In the genomic region with DNA sequence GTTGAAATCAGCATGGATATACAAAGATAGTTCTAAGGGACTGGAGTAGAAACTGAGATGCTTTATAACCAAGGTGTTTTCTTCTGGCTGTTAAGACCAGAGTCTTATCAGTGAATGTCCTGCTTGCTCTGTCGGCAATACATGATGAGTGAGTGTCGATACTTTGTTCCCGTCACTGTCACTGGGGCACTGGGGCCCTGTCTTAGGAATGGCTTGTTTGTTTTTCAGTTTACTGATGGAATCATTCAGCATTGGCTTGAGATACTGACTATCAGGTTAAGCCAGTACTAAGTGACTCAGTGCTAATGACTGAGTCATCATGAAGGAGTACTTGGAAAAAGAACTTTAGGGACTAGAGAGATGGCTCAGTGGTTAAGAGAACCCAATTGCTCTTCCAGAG, we compare ENCODE assay signal across 19 mouse cellular contexts. TPM values are rescaled to one million over a fixed set of nuclear protein-coding genes. Genes with fewer than 3 reads are reported as not detected.
DNase-seq lines count a peak whose midpoint lies in the region; ATAC-seq and TF ChIP-seq lines count a peak whose summit lies in the region.
"Had no signal": no experiment of that assay in that cellular context is flagged by ENCODE, and none has a peak within 500 bp of the region (broad histone marks: within the 10 kb centered on the region; RNA-seq: fewer than 3 reads in every experiment).

No protein-coding gene starts in this region.

- no peak for TF ChIP-seq CTCF in liver, embryonic 14.5 days (IDR thresholded peaks at IDR 0.05; ENCODE audit: low read depth)

- ATAC-seq in liver, embryonic 14.5 days (ENCODE audit: insufficient read depth): peak; percentile 92
- ATAC-seq: midbrain, embryonic 15.5 days had no signal

- no peaks in the 10 kb centered on the region for H3K27me3 ChIP-seq in liver, embryonic 14.5 days (ENCODE audit: control insufficient read depth, insufficient read depth, low read length)
- H3K27me3 ChIP-seq: midbrain, embryonic 15.5 days; neural tube, embryonic 15.5 days had no signal

- peak overlapping the region; percentile 49 for H3K4me2 ChIP-seq in liver, embryonic 14.5 days (ENCODE audit: low read depth)
- H3K4me2 ChIP-seq: midbrain, embryonic 15.5 days; neural tube, embryonic 15.5 days had no signal

- H3K27ac ChIP-seq in liver, embryonic 14.5 days: peak overlapping the region; percentile 72
- H3K27ac ChIP-seq: kidney, postnatal 0 days; midbrain, embryonic 15.5 days; neural tube, embryonic 15.5 days had no signal

- DNase-seq in urinary bladder, postnatal 14 days (ENCODE audit: low spot score): peak; percentile 4
- no peak for DNase-seq in urinary bladder, postnatal 4 days (ENCODE audit: low spot score in 2 of 2)
- peak; percentile 74 for DNase-seq in c-Kit-positive CD71-positive TER-119-positive erythroid progenitor cells, embryonic 14.5 days (ENCODE audit: low spot score)
- DNase-seq in liver, embryonic 14.5 days (ENCODE audit: low read depth in 3 of 3, low spot score in 3 of 3): peak; percentile 54 to 73 (median 59)
- no peak for DNase-seq in gastrocnemius, postnatal 14 days
- no peak for DNase-seq in embryo, embryonic 10.5 days (ENCODE audit: low spot score)
- no peak for DNase-seq in layer of hippocampus, adult 8-10 months (ENCODE audit: low spot score in 2 of 2)
- DNase-seq: adrenal gland, adult 2 months; cerebellum, adult 11 months; cerebellum, postnatal 14 days; embryo, embryonic 11 days; gastrocnemius, postnatal 25 days; kidney, adult 18-20 months; lung, postnatal 10 days; spleen, adult 18-20 months; thymus, postnatal 25 days had no signal

- intact Hi-C loops in gastrocnemius, postnatal 14 days (cut with DNase I; ENCODE audit: low total_unique reads): no loop called here

- no peak overlapping the region for H3K4me3 ChIP-seq in liver, embryonic 14.5 days (ENCODE audit: insufficient read depth in 1 of 2, low read depth in 2 of 2, low read length in 2 of 2)
- H3K4me3 ChIP-seq: midbrain, embryonic 15.5 days; neural tube, embryonic 15.5 days had no signal

- WGBS in liver, embryonic 14.5 days (ENCODE audit: insufficient replicate concordance): 19% methylated on average over 3 of the region's 3 CpGs

- H3K9me3 ChIP-seq in liver, embryonic 14.5 days (ENCODE audit: control insufficient read depth, low read length): no peaks in the 10 kb centered on the region
- H3K9me3 ChIP-seq: midbrain, embryonic 15.5 days; neural tube, embryonic 15.5 days had no signal

- H3K36me3 ChIP-seq in liver, embryonic 14.5 days (replicated peaks; ENCODE audit: control insufficient read depth, insufficient read depth, low read depth): peaks cover 14% of the 10 kb centered on the region

- H3K9ac ChIP-seq in liver, embryonic 14.5 days (replicated peaks): no peak overlapping the region; the same call in 1 of the 2 replicates
- H3K9ac ChIP-seq: midbrain, embryonic 15.5 days; neural tube, embryonic 15.5 days had no signal

- peaks cover 5 to 16% of the 10 kb centered on the region in 2 experiments for H3K4me1 ChIP-seq in liver, embryonic 14.5 days (replicated peaks; ENCODE audit: control insufficient read depth in 2 of 2, insufficient read depth in 2 of 2, low read length in 1 of 2)
- H3K4me1 ChIP-seq: neural tube, embryonic 15.5 days had no signal

- peak; percentile 78 for TF ChIP-seq EP300 in liver, embryonic 14.5 days (IDR thresholded peaks at IDR 0.05; ENCODE audit: low read depth)

RNA-seq across cellular contexts. Expression of gene Ubn2, which starts 10.1 kb away (rescaled TPM):
- 3.6 and 4.8 TPM in 2 replicates for polyA plus RNA-seq in liver, embryonic 14.5 days (2012; rRNA removed)
- polyA plus RNA-seq in liver, embryonic 14.5 days (2014; fragmentation: Nextera tagmentation; extraction: Ambion mirVana): 3.5 and 4.1 TPM in 2 replicates
- total RNA-seq in gastrocnemius, postnatal 14 days (2021): 10 to 100 TPM; 20.1 to 20.8 TPM
- total RNA-seq in layer of hippocampus, adult 8-10 months (2022): 10 to 100 TPM; 49.4 to 59.6 (median 53.8) TPM

Comparison
In these comparisons a context has a peak if more than half of its experiments do, and no peak if none do; other contexts are left out.
1. DNase-seq: peak in urinary bladder, postnatal 14 days (single experiment), c-Kit-positive CD71-positive TER-119-positive erythroid progenitor cells, embryonic 14.5 days (single experiment) and liver, embryonic 14.5 days (3 of 3); none in urinary bladder, postnatal 4 days (0 of 2), gastrocnemius, postnatal 14 days (single experiment), embryo, embryonic 10.5 days (single experiment) and layer of hippocampus, adult 8-10 months (0 of 2).